Mouse (Mus musculus) embryonic facial prominence, embryonic 14.5 days (tissue): ENCODE measurements around the gene Dlg2. TPM values are rescaled to one million over a fixed set of nuclear protein-coding genes. Genes with fewer than 3 reads are reported as not detected.

Experiments used
- ATAC-seq: fragments of 200-750 bp; cut with Nextera tagmentation; 2 replicates; pipeline ENCODE4 v1.8.0; 2017; ENCODE audit warnings: low read depth, moderate number of reproducible peaks, moderate TSS enrichment
- DNase-seq: peaks from one replicate; pipeline ENCODE4 v3.0.0-alpha.2; 2015; ENCODE audit warnings: low spot score
- H3K27ac ChIP-seq: fragments of 300-500 bp; sonication (generic); replicated peaks from 2 replicates; pipeline ENCODE4 v1.5.1; 2014; ENCODE audit warnings: low read depth, mild to moderate bottlenecking, low read length, moderate library complexity
- H3K27me3 ChIP-seq: fragments of 300-500 bp; sonication (generic); replicated peaks from 2 replicates; pipeline ENCODE4 v1.6.1; 2014; ENCODE audit warnings: low read length; ENCODE audit not compliant: control insufficient read depth, insufficient read depth
- H3K36me3 ChIP-seq: fragments of 300-500 bp; sonication (generic); 2 replicates; pipeline ENCODE4 v1.6.1; 2014; ENCODE audit warnings: low read length, mixed read lengths; ENCODE audit not compliant: control insufficient read depth, insufficient read depth
- H3K4me1 ChIP-seq: fragments of 300-500 bp; sonication (generic); 2 replicates; pipeline ENCODE4 v1.6.1; 2014; ENCODE audit warnings: antibody characterized with exemption, low read length; ENCODE audit not compliant: control insufficient read depth, insufficient read depth
- H3K4me2 ChIP-seq: fragments of 300-500 bp; sonication (generic); 2 replicates; pipeline ENCODE4 v1.6.1; 2014; ENCODE audit warnings: low read depth, mild to moderate bottlenecking, low read length, moderate library complexity, mixed read lengths
- H3K4me3 ChIP-seq: fragments of 300-500 bp; sonication (generic); 2 replicates; pipeline ENCODE4 v1.5.1; 2014; ENCODE audit warnings: low read depth, mild to moderate bottlenecking, low read length
- H3K9ac ChIP-seq: fragments of 300-500 bp; sonication (generic); 2 replicates; pipeline ENCODE4 v1.6.1; 2014; ENCODE audit warnings: low read depth, mild to moderate bottlenecking, low read length, moderate library complexity, mixed read lengths
- H3K9me3 ChIP-seq: fragments of 300-500 bp; sonication (generic); 2 replicates; pipeline ENCODE4 v1.6.1; 2016; ENCODE audit warnings: low read length; ENCODE audit not compliant: control insufficient read depth
- WGBS: fragments of 180-500 bp; shearing (Covaris S2); extraction: QIAGEN DNeasy Blood & Tissue Kit; methylation state at CpG from one replicate; pipeline ENCODE4 v1.1.7; 2014; 5-methylcytosine and 5-hydroxymethylcytosine counted together
- polyA plus RNA-seq: library from polyadenylated mRNA; unstranded; fragments of >200 nt; fragmentation: Nextera tagmentation; extraction: Ambion mirVana; gene quantifications from 2 replicates; pipeline ENCODE4 v1.2.1, GENCODE M21; 2014

The Dlg2 gene
- polyA plus RNA-seq, 1 experiment from 2014 or later: 5.1 TPM

DNA sequence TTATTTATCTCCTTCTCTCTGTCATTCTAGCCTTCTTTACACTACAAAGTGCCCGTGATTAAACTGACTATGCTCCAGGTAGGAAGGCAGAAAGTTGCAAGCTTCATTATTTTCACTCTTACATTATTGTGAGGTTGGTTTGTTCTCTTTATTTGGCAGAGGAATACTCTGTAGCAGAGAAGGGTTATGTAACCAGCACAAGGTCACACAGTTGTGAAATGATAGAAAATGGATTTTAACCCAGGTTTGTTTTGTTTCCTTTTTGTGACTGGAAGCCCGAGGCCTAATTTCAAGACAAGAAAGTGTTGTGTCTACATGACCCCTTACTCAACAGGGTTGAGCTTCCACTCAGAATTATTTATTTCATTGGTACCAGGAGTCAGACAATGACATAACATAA is 609.6 kb downstream of the Dlg2 start:
- WGBS: 68% methylated on average over 2 of the region's 2 CpGs
- no peak for ATAC-seq

DNA sequence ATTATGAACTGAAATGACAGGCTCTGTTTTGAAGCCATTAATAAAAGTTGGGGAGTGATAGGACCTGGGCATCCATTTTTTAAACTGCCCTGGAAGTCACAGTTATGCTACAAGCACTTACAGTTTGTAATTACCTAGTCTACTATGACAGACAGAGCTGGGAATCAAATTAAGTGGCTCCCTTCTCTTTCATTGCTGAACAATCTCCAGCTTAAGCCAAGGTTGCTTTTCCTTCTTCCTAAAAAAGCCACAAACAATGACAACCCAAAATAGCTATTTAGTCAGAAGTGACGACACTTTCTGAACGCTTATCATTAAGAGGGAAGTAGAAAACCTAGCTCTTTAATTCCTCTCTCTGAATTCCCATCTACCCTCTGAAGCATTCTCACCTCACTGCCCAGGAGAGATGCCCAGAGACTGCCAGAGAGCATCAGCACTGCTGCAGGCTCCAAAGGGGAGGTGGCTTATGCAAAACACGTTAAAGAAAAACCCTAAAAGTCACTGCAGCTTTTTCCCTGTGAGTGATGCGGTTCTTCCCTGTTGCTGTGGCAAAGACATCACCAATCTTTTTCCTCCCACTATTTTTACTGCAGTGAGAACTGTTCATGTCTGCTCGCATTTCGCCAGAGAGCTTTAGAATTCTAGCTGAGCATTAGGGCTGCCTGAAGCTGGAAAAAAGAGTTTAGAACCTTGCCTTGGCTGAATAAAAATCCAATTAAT is 612.9 kb downstream of the Dlg2 start:
- H3K36me3 ChIP-seq: no peaks in the 10 kb centered on the region
- WGBS: 33% methylated on average over 6 of the region's 6 CpGs

More for the DNA sequence above, 609.6 kb downstream of the Dlg2 start:
- H3K27me3 ChIP-seq: peaks cover 8% of the 10 kb centered on the region; the same call in 1 of the 2 replicates
- H3K27ac ChIP-seq: no peak overlapping the region
- H3K4me2 ChIP-seq: no peak overlapping the region
- no peak overlapping the region for H3K9ac ChIP-seq
- H3K4me1 ChIP-seq: 0 out of 2 replicates have a peak, but pooled peaks cover under 1% of the 10 kb centered on the region
- no peak overlapping the region for H3K4me3 ChIP-seq
- DNase-seq: no peak
- H3K9me3 ChIP-seq: no peaks in the 10 kb centered on the region
- no peaks in the 10 kb centered on the region for H3K36me3 ChIP-seq

DNA sequence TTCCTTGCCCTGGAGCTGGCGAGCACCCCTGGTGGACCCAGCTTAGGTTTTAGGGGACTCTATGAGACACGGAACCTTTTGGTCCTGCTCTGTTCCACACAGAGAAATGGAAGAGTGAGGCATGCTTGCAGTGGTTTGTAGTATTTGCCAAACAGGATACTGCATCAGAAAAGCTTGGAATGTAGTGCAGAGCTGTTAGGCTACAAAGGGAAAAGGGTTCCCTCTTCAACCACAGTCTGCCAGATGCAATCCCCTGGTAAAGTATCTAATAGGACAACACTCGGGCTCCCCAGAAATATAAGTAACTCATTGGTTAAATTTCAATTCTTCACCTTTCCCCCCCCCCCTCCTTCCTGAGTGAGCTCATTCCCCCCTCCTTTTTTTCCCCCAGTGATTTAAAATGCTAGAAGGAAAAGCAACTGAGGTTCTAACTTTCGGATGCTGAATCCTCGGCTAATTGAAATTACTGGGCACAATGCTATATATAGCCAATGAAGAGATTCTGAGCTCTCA is 613.9 kb downstream of the Dlg2 start:
- Histone ChIP-seq H3K9ac (0 out of 2 replicates have a peak overlapping the region, but pooled peaks have one; percentile 3), H3K4me2 (peak overlapping the region; percentile 55), H3K27me3 (peaks cover 13% of the 10 kb centered on the region; the same call in 1 of the 2 replicates), H3K9me3 (no peaks in the 10 kb centered on the region), H3K4me1 (0 out of 2 replicates have a peak, but pooled peaks cover 3% of the 10 kb centered on the region), H3K4me3 (peak overlapping the region; percentile 30), H3K27ac (no peak overlapping the region), H3K36me3 (no peaks in the 10 kb centered on the region)
- no peak for ATAC-seq
- no peak for DNase-seq
- 44% methylated on average over 5 of the region's 5 CpGs for WGBS

More for the DNA sequence above, 612.9 kb downstream of the Dlg2 start:
- Histone ChIP-seq H3K9me3 (no peaks in the 10 kb centered on the region), H3K4me2 (no peak overlapping the region), H3K27ac (no peak overlapping the region), H3K9ac (no peak overlapping the region), H3K4me3 (no peak overlapping the region), H3K4me1 (0 out of 2 replicates have a peak, but pooled peaks cover 3% of the 10 kb centered on the region), H3K27me3 (peaks cover 13% of the 10 kb centered on the region; the same call in 1 of the 2 replicates)
- DNase-seq (no peak), ATAC-seq (no peak)

DNA sequence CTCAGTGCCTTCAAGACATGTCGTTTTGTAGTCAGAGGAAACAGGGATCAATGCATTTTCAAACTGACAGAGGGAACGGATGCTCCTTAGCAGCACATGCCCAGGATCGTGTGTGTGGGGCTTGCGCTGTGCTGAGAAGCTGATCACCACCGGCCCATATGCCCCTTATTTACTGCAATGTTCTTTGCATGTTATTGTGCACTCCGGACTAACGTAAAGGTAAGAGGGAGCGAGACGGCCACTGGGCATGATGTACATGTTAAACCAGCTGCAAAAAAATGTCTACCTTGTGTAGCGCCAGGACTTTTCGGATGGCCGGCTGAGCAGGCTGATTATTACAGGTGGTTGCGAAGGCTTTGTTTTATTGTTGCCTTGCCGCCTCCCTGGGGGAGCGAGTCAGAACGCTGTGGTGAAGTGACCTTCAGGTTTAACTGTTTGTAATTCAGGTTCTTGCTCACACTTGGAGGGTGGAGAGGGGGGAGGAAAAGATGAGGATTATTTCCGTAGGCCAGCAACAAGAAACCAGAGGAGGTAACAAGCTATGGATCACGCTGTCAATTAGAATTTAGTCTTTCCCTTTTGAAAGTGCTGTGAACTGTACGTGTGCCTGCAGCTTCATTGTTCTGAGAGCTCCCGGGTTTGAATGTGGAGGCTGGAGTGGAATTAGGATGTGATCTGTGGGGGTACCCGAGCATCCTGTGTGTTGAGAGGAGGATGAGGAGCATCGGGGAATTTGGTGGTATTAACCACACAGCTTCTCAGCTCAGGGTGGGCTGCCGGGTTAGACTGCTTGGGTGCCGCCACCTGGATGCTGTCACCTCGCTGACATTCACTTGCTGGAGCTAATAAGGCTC is 614.6 kb downstream of the Dlg2 start:
- Histone ChIP-seq H3K9ac (0 out of 2 replicates have a peak overlapping the region, but pooled peaks have one; percentile 3), H3K27me3 (peaks cover 13% of the 10 kb centered on the region; the same call in 1 of the 2 replicates), H3K4me1 (0 out of 2 replicates have a peak, but pooled peaks cover 3% of the 10 kb centered on the region), H3K9me3 (no peaks in the 10 kb centered on the region), H3K36me3 (no peaks in the 10 kb centered on the region), H3K4me2 (peak overlapping the region; percentile 55), H3K4me3 (peak overlapping the region; percentile 30), H3K27ac (no peak overlapping the region)
- peak; percentile 37; the same call in 1 of the 2 replicates for ATAC-seq
- WGBS: 13% methylated on average over 25 of the region's 25 CpGs
- no peak for DNase-seq

DNA sequence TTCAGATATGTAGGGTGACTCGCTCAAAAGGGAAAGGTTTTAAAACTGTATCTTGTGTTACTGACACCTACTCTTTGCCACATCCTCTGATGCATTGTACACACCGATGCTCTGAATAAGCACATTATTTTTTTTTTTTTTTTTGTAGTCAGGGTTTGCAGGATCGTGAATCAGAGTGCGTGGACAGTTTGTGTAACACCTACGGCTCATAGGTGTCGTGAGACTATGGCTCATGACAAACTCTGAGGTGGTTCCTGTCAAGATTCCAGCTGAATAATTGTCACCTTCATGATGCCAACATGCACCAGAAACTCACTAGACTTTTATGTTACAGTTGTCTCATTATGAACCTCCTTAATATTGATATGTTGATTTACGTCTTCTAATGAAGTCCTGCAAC is 620.0 kb downstream of the Dlg2 start:
- Histone ChIP-seq H3K27ac (no peak overlapping the region), H3K4me2 (no peak overlapping the region), H3K36me3 (no peaks in the 10 kb centered on the region), H3K9ac (no peak overlapping the region), H3K27me3 (0 out of 2 replicates have a peak, but pooled peaks cover 2% of the 10 kb centered on the region), H3K9me3 (no peaks in the 10 kb centered on the region), H3K4me3 (no peak overlapping the region), H3K4me1 (no peaks in the 10 kb centered on the region)
- 91% methylated on average over 7 of the region's 7 CpGs for WGBS
- ATAC-seq (no peak), DNase-seq (no peak)

DNA sequence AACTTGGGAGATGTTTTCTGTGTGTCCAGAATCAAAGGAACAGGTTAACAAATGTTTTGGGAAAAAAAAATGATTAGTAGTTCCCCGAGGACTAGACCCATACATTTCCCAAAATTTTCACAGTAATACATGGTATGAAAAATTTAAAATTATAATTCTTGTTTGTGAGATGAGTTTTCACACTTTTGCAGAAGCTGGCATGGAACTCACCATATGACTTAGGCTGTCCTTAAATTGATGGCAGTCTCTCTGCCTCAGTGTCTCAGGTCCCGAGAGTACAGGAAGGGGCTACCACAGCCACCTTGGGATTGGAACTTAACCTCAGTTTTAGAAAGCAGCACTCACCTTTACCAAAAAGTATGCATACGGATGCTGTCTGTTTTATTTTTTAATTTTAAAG is 622.0 kb downstream of the Dlg2 start:
- DNase-seq (no peak), ATAC-seq (no peak)
- Histone ChIP-seq H3K27me3 (no peaks in the 10 kb centered on the region), H3K9ac (no peak overlapping the region), H3K4me2 (no peak overlapping the region), H3K36me3 (no peaks in the 10 kb centered on the region), H3K9me3 (no peaks in the 10 kb centered on the region), H3K4me1 (no peaks in the 10 kb centered on the region), H3K27ac (no peak overlapping the region), H3K4me3 (no peak overlapping the region)
- WGBS: 76% methylated on average over 3 of the region's 3 CpGs

DNA sequence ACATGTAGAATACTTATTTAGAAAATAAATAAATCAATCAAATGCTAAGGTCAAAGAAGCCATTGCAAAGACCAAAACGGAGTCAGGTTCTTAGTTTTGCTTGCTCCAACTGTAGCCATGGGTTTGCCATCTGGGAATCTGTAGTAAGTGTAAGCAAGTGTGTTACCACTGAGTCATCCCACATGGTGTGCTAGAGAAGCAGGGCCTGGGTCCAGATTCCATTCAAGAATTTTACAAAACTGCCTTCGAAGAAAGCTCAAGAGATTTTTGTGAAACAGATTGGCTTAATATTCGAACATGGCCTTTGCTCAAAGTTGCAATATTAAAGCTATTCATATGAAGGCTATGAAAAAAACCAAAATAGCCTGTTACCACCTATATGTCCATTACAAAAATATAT is 633.1 kb downstream of the Dlg2 start:
- no peak overlapping the region for H3K9ac ChIP-seq
- H3K27me3 ChIP-seq: no peaks in the 10 kb centered on the region
- no peak overlapping the region for H3K4me3 ChIP-seq
- no peak overlapping the region for H3K27ac ChIP-seq
- no peaks in the 10 kb centered on the region for H3K9me3 ChIP-seq
- DNase-seq (no peak), ATAC-seq (no peak)
- WGBS: 68% methylated on average over 3 of the region's 3 CpGs
- H3K36me3 ChIP-seq: no peaks in the 10 kb centered on the region
- no peak overlapping the region for H3K4me2 ChIP-seq
- H3K4me1 ChIP-seq: no peaks in the 10 kb centered on the region

DNA sequence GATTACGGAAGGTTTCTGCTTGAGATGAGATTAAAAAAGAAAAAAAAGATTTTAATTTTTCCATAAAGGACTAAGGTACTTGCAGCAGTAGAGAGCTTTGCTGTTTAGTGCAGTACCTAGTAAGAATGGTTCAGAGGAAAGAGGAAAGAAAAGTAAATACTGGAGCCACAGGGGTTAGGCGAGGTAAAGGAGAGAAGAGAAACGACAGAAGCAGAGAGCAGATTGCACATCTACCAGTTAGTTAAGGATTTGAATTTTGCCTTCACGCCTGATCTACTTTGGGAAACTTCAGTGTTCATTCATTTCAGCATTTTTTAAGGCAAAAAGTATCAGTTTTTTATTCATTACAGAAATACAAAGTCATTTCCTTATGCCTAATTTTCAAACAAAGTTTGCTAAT is 655.7 kb downstream of the Dlg2 start:
- 74% methylated on average over 4 of the region's 4 CpGs for WGBS

More for the DNA sequence above, 655.7 kb downstream of the Dlg2 start:
- no peaks in the 10 kb centered on the region for H3K9me3 ChIP-seq
- no peak overlapping the region for H3K4me2 ChIP-seq
- DNase-seq (no peak), ATAC-seq (no peak)
- H3K27ac ChIP-seq: no peak overlapping the region
- no peaks in the 10 kb centered on the region for H3K4me1 ChIP-seq
- no peak overlapping the region for H3K4me3 ChIP-seq
- H3K27me3 ChIP-seq: no peaks in the 10 kb centered on the region
- H3K36me3 ChIP-seq: no peaks in the 10 kb centered on the region
- H3K9ac ChIP-seq: no peak overlapping the region
